Mouse (Mus musculus): Measurements from ENCODE around the gene Ski.
A peak's percentile ranks its signal among the peaks of the same experiment; 100 is the strongest.
"Not testable (repeated sequence)": the region's sequence is repeated elsewhere in the genome, so short reads cannot be mapped to it uniquely, and the experiment has no call there.

Ski gene

GRCm38 (mm10) chr4:155222552-155222840, at the start of gene Ski:
Ski (minus strand) TSS chr4:155222592.
- no peak for DNase-seq

- DNase-seq, result peak; percentile 52
Observed at GRCm38 (mm10) chr4:155268382-155268781, 46.0 kb upstream of the Ski start.

- DNase-seq, result no peak
Observed at GRCm38 (mm10) chr4:155267639-155268175, 45.3 kb upstream of the Ski start.

- no peak for DNase-seq
Observed at GRCm38 (mm10) chr4:155267047-155267543, 44.7 kb upstream of the Ski start.

- no peak for DNase-seq
Observed at GRCm38 (mm10) chr4:155264521-155265321, 42.3 kb upstream of the Ski start.

- DNase-seq, result no peak
Observed at GRCm38 (mm10) chr4:155252253-155252652, 29.9 kb upstream of the Ski start.

GRCm38 (mm10) chr4:155251147-155251546, 28.8 kb upstream of the Ski start:
- no peak for DNase-seq

- DNase-seq, result no peak
Observed at GRCm38 (mm10) chr4:155250361-155251117, 28.1 kb upstream of the Ski start.

GRCm38 (mm10) chr4:155249648-155250351, 27.4 kb upstream of the Ski start, which contains the start of gene Faap20:
Faap20 (plus strand) TSS chr4:155249802.
- DNase-seq, result peak; percentile 91

- peak; percentile 96 for DNase-seq
Observed at GRCm38 (mm10) chr4:155249257-155249647, 26.9 kb upstream of the Ski start.

- not testable (repeated sequence) for DNase-seq
Observed at GRCm38 (mm10) chr4:155248054-155248453, 25.7 kb upstream of the Ski start.

- DNase-seq, result no peak
Observed at GRCm38 (mm10) chr4:155246691-155247105, 24.3 kb upstream of the Ski start.

- no peak for DNase-seq
Observed at GRCm38 (mm10) chr4:155245770-155246492, 23.5 kb upstream of the Ski start.

GRCm38 (mm10) chr4:155243233-155243632, 20.8 kb upstream of the Ski start:
- DNase-seq, result no peak

GRCm38 (mm10) chr4:155242292-155242691, 19.9 kb upstream of the Ski start:
- DNase-seq, result no peak

- no peak for DNase-seq
Observed at GRCm38 (mm10) chr4:155241789-155242188, 19.4 kb upstream of the Ski start.

GRCm38 (mm10) chr4:155239494-155239893, 17.1 kb upstream of the Ski start:
- DNase-seq, result no peak

- no peak for DNase-seq
Observed at GRCm38 (mm10) chr4:155238276-155238675, 15.9 kb upstream of the Ski start.

GRCm38 (mm10) chr4:155236737-155237385, 14.5 kb upstream of the Ski start:
- no peak for DNase-seq

GRCm38 (mm10) chr4:155235311-155236119, 13.1 kb upstream of the Ski start:
- peak; percentile 60 for DNase-seq
